Mouse (Mus musculus) megakaryocyte, adult 5-6 weeks (primary cell): ENCODE data around the gene Ola1. TPM values are rescaled to one million over a fixed set of nuclear protein-coding genes. Genes with fewer than 3 reads are reported as not detected.

ENCODE experiments used
- ATAC-seq: 2 replicates; pipeline ENCODE4 v1.8.0; 2016; ENCODE audit warnings: mild to moderate bottlenecking, inconsistent platforms; ENCODE audit not compliant: poor library complexity, severe bottlenecking
- total RNA-seq, 2 experiments: library from RNA; stranded (forward) in 1 of 2; stranded (reverse) in 1 of 2; fragments of 153-499, 151-499 nt in 1 of 2; fragments of 221-1000, 200-1000 nt in 1 of 2; gene quantifications; 2 replicates each; pipeline versions ENCODE4 v1.2.3 to v1.2.4; 2015 to 2017

The Ola1 gene
- total RNA-seq (2015) (85.1 and 87.6 TPM in 2 replicates), total RNA-seq (2017) (82.6 and 89.2 TPM in 2 replicates)

DNA sequence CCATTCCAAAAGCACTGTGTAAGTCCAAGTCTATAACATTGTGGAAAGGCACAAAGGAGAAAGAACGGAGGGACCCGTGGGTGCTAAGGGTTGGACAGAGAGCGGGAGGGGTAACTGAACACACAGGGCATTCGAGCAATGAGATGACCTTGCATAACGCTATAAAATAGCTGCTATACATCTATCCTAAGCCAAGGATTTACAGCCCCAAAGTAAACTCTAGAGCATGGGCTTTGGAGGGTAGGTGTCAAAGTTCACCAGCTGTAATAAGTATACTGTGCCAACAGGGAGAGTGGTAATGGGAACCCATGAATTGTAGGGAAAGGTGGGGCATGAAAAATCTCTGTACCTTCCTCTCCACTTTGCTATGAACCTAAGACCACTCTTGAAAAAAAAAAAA, at the start of gene Ola1:
Gene Ola1 (minus strand): TSS at position 12 of the 400 bp plus-strand sequence.
- ATAC-seq: no peak

DNA sequence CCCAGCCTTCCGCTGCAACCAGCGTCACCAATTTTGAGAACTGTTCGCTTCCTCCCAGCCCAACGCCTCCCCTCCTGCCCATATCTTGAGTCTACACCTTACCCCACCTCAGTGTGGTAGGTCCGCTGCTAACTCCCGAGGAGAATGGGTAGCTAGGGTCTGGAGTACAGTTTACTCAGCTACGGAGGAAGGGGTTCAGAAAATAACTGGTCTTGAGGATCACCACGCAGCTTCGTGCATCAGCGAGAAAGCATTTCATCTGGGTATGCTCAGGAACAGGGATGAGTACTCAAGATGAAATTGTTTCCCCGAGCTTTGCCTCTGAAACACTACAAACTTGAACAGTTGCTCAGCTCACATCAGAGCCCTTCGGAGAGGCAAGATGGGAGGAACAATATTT, 49.6 kb upstream of the Ola1 start:
- no peak for ATAC-seq

DNA sequence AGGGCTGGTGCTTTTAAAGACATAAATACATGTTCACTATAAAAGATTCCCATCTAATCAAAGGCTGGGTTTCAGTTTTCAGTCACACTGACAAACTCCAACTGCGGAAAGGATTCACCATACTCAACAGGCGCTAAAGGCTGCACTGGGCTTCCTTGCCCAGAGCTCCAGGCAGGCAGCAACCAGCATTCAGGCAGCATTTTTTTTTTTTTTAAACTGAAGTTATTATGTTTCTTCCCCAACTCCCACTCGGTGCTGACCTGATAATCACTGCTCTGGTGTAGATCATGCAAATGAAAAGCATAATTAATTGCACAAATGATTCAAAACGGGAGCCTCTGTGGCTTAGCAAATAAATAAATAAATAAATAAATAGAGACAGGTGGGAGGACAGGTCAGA, 49.1 kb upstream of the Ola1 start:
- no peak for ATAC-seq

DNA sequence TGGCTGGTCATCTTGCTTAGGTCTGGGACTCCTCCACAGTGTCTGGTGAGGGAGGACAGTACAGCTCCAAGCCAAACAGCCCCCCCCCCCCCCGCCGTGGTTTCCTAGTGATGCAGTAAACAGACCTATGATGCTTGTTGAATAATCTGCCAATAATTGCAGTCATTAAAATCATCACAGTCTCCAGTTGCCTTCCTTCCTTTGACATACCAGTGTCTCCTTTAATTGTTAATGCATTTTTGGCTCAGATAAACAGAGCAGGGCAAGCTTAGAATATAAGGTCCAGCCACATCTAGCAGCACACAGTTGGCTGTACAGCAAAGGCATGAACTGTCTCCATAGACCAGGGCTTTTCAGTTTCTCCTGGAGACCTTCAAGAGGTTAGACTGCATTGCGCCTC, 48.5 kb upstream of the Ola1 start:
- ATAC-seq: no peak

- ATAC-seq: no peak
These were observed 47.9 kb upstream of the Ola1 start for GRCm38 (mm10) chr2:73266623-73267022.

DNA sequence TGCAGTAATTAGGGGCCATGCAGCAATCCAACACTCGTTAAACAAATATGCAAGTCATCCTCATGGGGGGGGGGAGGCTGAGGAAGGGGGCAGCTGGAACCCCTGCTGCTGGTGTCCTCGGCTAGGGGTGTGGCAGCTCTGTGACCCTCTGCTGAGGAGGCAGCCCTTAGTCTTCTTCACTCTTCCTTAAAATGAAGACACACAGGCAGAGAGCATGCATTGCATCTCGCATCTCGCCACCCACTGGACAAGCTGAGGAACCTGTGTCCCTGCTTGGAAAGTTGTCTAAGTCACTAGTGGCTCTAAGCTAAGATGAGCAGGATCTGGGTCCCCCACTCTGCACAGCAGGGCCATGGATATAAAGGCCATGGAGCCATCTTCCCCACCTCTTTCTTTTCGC, 47.3 kb upstream of the Ola1 start:
- ATAC-seq: no peak

- ATAC-seq: no peak
These were observed 46.0 kb upstream of the Ola1 start for GRCm38 (mm10) chr2:73264611-73265195.

DNA sequence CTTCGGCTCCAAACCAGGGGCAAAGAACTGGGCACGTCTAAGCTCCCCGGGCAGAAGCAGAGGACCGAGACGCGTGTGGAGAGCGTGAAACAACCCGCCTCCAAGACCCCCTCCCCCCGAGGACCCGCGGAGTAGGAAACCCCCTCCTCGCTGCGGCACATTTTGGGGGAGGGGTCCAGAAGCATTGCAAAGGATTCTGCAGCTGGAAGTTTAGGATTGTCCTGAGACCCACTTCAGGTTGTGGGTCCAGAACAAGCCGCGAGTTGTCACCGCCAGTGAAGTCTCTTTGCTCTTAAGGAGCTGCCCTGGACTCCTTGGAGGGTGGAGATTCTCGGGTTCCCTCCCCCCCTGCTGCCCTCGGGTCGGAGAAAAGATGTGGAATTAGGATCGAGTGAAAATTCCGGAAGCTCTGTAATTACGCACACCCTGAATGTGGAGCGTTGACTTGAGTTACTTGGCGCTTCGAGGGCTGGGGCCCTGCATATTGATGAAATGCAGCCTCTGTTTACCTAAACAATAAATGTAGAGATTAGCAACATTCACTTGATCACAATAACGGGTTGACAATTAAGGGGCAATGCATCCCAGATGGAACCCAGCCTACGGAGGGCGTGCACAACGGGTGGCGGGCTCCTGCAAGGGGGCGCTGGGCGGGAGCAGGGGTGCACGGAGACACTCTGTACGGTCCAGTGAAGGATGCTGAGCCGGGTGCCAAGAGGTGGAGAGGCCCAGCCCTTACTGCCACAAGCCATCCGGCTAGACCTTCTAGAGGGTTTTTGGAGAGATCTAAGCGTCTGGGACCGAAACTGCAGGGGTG, 45.3 kb upstream of the Ola1 start:
- no peak for ATAC-seq

DNA sequence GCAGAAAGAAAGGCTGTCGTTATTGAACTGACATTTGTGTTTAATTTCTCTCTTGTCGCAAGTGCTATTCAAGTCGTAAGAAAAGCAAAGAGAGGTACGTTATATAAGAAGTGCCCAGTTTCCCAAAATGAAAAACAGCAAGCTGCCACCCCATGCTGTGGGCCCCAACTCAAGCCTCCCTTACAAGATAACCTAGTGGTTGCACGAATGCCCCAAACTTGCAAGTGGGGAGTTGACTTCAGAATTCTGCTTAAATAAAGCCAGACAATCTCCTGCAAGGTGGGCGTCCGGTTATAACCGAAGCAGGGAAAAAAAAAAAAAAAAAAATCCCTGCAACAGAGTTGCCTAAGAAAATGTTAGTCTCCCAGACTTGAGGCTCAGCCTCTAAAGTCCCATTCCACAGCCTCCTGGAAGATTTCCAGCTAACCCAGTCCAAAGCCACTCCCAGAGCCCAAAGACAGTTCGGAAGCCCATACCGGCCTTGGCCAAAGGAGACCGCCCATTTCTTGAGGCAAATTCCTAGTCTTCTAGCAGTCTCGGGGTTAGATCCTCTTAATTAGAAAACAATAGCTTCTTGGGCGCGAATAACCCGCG, 44.5 kb upstream of the Ola1 start:
- no peak for ATAC-seq

DNA sequence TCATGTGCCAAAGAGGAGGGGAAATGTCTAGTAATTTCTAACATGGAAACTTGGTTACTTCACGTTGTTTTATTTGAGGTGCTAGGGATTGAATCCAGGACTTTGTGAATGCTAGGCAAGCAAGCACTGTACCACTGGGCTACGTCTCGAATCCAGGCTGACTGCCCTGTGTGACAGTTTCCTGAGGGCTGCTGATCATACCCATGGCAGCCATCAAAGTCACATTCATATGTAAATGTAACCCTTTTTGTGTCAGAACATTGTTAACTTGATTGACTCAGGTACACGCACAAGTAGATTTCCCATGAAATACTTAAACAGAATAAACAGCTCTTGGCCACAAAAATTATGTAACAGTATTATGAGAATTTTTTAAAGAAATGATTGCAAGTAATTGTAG, 30.0 kb upstream of the Ola1 start:
- ATAC-seq: no peak

GRCm38 (mm10) chr2:73241299-73241698, 22.6 kb upstream of the Ola1 start:
- ATAC-seq: no peak

- no peak for ATAC-seq
These were observed 12.4 kb upstream of the Ola1 start for GRCm38 (mm10) chr2:73231081-73231480.

- ATAC-seq: peak; percentile 99
These were observed 4.7 kb downstream of the Ola1 start for GRCm38 (mm10) chr2:73213871-73214659.

DNA sequence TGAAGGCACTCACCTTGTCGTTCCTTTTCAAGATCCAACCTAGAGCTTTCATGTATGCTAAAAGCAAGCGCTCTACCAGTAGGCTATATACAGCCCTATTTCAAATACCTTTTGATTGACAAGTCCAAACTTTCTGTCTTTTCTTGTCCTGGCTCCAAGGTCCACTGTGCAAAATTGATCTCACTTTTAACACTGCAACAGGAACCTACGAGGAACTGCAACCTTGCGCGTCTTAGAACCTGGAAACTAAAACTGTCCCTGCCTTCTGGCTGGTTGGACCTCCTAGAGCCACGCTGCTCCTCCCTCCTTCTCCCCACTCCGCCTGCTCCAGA, 5.2 kb downstream of the Ola1 start:
- ATAC-seq: no peak

DNA sequence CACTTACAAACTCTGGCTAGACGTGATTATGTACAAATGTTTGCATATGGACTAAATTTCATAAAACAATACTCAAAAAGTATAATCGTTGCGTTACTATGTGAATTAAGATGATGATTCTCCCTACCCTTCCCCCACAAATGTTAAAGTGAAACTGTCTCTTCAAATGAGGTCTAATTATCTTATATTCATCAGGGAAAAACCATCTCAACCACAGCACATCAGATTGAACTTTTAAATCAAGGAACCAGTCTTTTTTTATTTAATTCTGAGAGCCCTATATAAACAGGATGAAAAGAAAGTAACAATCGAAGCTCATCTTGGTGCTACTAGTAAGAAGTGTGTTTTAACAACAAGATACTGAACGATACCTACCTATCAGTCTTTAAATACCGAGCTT, 14.4 kb downstream of the Ola1 start:
- ATAC-seq: no peak

- ATAC-seq: no peak
These were observed 30.2 kb downstream of the Ola1 start for GRCm38 (mm10) chr2:73188488-73188887.

DNA sequence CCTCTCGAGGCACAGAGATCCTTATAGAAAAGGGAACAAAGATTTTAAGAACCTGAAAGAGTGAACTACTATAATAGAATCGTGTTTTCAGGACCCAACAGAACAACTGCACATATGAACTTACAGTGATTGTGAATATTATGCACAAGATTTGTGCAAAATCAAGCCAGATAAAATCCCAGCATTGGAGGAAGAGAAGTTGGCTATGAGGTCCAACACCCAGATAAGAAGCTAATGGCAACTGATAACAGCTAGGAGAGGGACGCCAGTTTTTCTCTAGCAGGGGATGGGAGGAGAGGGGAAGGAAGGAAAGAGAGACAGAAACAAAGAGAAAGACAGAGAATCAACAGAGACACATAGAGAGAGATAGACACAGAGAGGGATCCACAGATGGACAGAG, 33.5 kb downstream of the Ola1 start:
- no peak for ATAC-seq

- no peak for ATAC-seq
These were observed 49.2 kb downstream of the Ola1 start for GRCm38 (mm10) chr2:73169496-73169895.

DNA sequence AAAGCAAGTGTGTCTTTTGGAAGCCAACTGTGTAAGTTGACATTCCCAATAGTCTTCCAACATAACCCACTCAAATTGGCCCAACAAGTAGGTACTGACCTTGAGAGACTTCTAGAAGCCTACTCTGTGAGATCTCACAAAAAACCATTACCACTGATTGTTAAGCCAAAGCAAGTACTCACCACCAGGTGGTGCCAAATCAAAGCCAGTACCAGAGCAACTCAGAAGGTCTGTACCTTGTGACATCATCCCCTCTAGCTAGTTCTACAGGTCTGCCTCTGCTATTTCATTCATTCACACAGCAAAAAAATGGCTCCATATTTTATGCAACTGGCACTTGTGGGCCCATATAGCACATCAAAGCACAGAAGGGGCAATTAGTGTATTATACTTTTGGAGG, 51.6 kb downstream of the Ola1 start:
- peak; percentile 92 for ATAC-seq

- ATAC-seq: no peak
These were observed 54.1 kb downstream of the Ola1 start for GRCm38 (mm10) chr2:73164666-73165065.

GRCm38 (mm10) chr2:73160772-73161171, 58.0 kb downstream of the Ola1 start:
- peak; percentile 98 for ATAC-seq

- ATAC-seq: no peak
These were observed 61.5 kb downstream of the Ola1 start for GRCm38 (mm10) chr2:73157202-73157601.
